Mouse (Mus musculus) limb, embryonic 10.5 days (tissue): ENCODE data around the gene Scarf1. TPM values are rescaled to one million over a fixed set of nuclear protein-coding genes. Genes with fewer than 3 reads are reported as not detected.

Experiments
- DNase-seq: peaks from one replicate; pipeline ENCODE4 v3.0.0-alpha.2; 2017; ENCODE audit warnings: low spot score
- H3K27ac ChIP-seq: fragments of 300-500 bp; sonication (generic); 2 replicates; pipeline ENCODE4 v1.5.1; 2016; ENCODE audit warnings: mild to moderate bottlenecking
- H3K27me3 ChIP-seq: fragments of 300-500 bp; sonication (generic); 2 replicates; pipeline ENCODE4 v1.6.1; 2016; ENCODE audit warnings: low read depth, mild to moderate bottlenecking; ENCODE audit not compliant: poor library complexity, severe bottlenecking
- H3K36me3 ChIP-seq: fragments of 300-500 bp; sonication (generic); 2 replicates; pipeline ENCODE4 v1.6.1; 2016; ENCODE audit warnings: mild to moderate bottlenecking, moderate library complexity
- H3K4me1 ChIP-seq: fragments of 300-500 bp; sonication (generic); 2 replicates; pipeline ENCODE4 v1.6.1; 2016
- H3K4me3 ChIP-seq: fragments of 300-500 bp; sonication (generic); 2 replicates; pipeline ENCODE4 v1.5.1; 2016; ENCODE audit warnings: mild to moderate bottlenecking, moderate library complexity
- H3K9me3 ChIP-seq: fragments of 300-500 bp; sonication (generic); replicated peaks from 2 replicates; pipeline ENCODE4 v1.6.1; 2016; ENCODE audit warnings: mild to moderate bottlenecking
- WGBS: fragments of 180-500 bp; shearing (Covaris S2); methylation state at CpG from one replicate; pipeline ENCODE4 v1.1.7; 2016; 5-methylcytosine and 5-hydroxymethylcytosine counted together
- polyA plus RNA-seq: library from polyadenylated mRNA; unstranded; fragments of >200 nt; fragmentation: Nextera tagmentation; extraction: Ambion mirVana; gene quantifications from 2 replicates; pipeline ENCODE4 v1.2.1, GENCODE M21; 2016

Scarf1 gene
- polyA plus RNA-seq, result 7.0 and 7.1 TPM in 2 replicates

DNA sequence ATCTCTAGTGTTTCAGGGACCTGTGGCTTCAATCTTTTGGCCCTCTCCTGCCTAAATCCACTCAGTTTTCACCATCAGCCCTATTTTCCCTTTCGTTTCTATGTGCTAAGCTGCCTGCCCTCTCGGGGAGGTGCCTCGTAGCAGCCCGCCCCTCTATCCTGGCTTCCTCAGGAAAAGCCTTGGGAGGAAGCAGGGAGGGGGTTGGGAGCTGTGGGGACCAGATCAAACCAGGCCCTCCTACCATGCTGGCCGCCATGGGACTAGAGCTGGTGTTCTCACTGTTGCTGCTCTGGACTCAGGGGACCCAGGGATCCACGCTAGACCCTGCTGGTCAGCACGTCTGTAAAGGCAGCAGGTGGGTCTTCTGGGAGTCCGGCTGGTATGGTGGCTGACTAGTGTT, at the start of gene Scarf1:
Gene Scarf1 (plus strand): TSS at position 205 of the 400 bp plus-strand sequence.
- H3K36me3 ChIP-seq, result peaks cover 23% of the 10 kb centered on the region
- peaks cover 47% of the 10 kb centered on the region for H3K4me1 ChIP-seq
- DNase-seq, result no peak
- no peaks in the 10 kb centered on the region for H3K9me3 ChIP-seq
- H3K4me3 ChIP-seq, result peak within 1 kb of the TSS; percentile 23
- 60% methylated on average over 8 of the region's 8 CpGs for WGBS
- H3K27me3 ChIP-seq, result no peaks in the 10 kb centered on the region
- H3K27ac ChIP-seq, result peak within 1 kb of the TSS; percentile 10; the same call in 1 of the 2 replicates

- Histone ChIP-seq H3K4me3 (no peak overlapping the region), H3K4me1 (peaks cover 50% of the 10 kb centered on the region), H3K27me3 (0 out of 2 replicates have a peak, but pooled peaks cover 4% of the 10 kb centered on the region), H3K27ac (peak overlapping the region; percentile 86; the same call in 1 of the 2 replicates), H3K36me3 (peaks cover 12% of the 10 kb centered on the region; the same call in 1 of the 2 replicates), H3K9me3 (no peaks in the 10 kb centered on the region)
- DNase-seq, result no peak
- WGBS, result 64% methylated on average over 4 of the region's 4 CpGs
Measured at GRCm38 (mm10) chr11:75463624-75464023, 49.7 kb upstream of the Scarf1 start.

GRCm38 (mm10) chr11:75464417-75464816, 48.9 kb upstream of the Scarf1 start:
- peaks cover 12% of the 10 kb centered on the region; the same call in 1 of the 2 replicates for H3K36me3 ChIP-seq
- no peak overlapping the region for H3K27ac ChIP-seq
- no peak for DNase-seq
- H3K27me3 ChIP-seq, result 0 out of 2 replicates have a peak, but pooled peaks cover 7% of the 10 kb centered on the region
- H3K9me3 ChIP-seq, result no peaks in the 10 kb centered on the region
- peaks cover 46% of the 10 kb centered on the region for H3K4me1 ChIP-seq
- 88% methylated on average over 6 of the region's 6 CpGs for WGBS
- no peak overlapping the region for H3K4me3 ChIP-seq

- H3K4me1 ChIP-seq, result peaks cover 40% of the 10 kb centered on the region
- WGBS, result 88% methylated on average over 6 of the region's 6 CpGs
- no peak overlapping the region for H3K4me3 ChIP-seq
- peaks cover 12% of the 10 kb centered on the region; the same call in 1 of the 2 replicates for H3K36me3 ChIP-seq
- no peak for DNase-seq
- no peak overlapping the region for H3K27ac ChIP-seq
- 0 out of 2 replicates have a peak, but pooled peaks cover 7% of the 10 kb centered on the region for H3K27me3 ChIP-seq
- H3K9me3 ChIP-seq, result no peaks in the 10 kb centered on the region
Measured at GRCm38 (mm10) chr11:75465051-75465450, 48.3 kb upstream of the Scarf1 start.

DNA sequence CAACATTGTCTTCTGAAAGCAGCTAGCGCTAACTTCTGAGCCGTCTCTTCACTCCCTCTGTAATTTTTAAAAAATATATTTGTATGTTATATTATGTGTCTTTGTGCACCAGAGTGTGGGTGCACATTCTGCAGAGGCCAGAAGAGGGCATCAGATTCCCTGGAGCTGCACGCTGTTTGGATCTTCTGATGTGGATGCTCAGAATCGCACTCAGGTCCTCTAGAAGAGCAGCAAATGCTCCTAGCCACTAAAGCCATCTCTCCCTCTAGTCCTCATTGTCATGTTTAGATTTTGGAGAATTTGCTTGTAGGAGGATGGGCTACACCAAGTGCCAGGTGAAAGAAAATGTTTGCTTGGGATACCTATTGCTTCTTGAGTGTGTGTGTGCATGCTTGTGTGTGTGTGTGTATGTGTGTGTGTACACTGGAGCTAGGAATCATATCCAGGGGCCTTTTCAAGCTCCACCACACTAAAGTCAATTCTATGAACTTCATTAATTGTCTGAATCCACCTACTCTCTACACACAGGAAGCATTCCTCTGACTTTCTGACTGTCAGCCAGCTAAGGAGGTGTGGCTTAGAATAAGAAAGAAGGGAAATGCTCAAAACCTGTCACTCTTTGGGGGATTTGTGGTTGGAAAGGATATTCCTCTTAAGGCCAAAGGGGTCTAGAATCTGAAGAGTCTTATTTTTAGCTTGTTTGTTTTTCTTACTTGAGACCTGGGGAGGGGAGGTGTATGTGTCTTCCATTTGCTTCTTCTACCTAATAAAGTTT, 46.4 kb upstream of the Scarf1 start:
- no peak for DNase-seq
- Histone ChIP-seq H3K4me1 (peaks cover 31% of the 10 kb centered on the region), H3K36me3 (peaks cover 12% of the 10 kb centered on the region; the same call in 1 of the 2 replicates), H3K9me3 (no peaks in the 10 kb centered on the region), H3K4me3 (no peak overlapping the region), H3K27ac (no peak overlapping the region), H3K27me3 (0 out of 2 replicates have a peak, but pooled peaks cover 7% of the 10 kb centered on the region)
- WGBS, result 95% methylated on average over 4 of the region's 4 CpGs

DNA sequence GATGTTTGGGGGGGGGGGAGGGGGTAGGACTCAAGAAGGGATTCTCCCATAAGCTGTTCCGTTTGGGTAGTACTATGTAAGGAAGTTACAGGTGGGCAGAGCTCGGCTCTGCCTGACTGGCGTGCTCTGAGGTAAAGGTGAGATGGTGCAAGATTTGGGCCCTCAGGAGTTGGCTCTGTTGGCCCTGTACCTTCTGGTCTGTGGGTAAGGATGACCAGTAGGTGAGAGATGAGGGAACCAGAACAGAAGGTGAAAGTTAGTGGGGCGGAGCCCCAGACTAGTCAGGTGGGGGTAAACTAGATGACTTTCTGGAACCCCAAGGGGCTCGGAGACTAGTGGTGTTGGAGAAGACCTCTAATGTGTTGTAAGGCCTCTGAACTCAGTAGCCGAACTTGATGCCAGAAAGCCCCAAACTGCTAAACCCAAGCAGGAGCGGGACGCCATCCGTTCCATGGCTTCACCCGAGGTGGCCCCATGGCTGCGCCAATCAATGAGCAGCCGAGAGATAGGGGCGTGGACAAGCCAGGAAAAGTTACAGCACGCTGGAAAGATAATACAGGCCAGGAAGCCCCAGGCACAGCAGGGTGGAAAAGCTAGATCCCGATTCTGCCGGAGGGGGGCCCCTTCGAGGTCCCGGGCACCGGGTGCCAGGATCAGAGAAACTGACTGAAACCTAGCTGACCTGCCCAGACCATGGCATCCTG, 45.7 kb upstream of the Scarf1 start:
- WGBS, result 17% methylated on average over 19 of the region's 19 CpGs
- H3K36me3 ChIP-seq, result peaks cover 12% of the 10 kb centered on the region; the same call in 1 of the 2 replicates
- no peaks in the 10 kb centered on the region for H3K9me3 ChIP-seq
- H3K27me3 ChIP-seq, result 0 out of 2 replicates have a peak, but pooled peaks cover 7% of the 10 kb centered on the region
- DNase-seq, result peak; percentile 60
- H3K27ac ChIP-seq, result peak overlapping the region; percentile 82
- peak overlapping the region; percentile 55 for H3K4me3 ChIP-seq
- H3K4me1 ChIP-seq, result peaks cover 24% of the 10 kb centered on the region

GRCm38 (mm10) chr11:75468410-75468809, 44.9 kb upstream of the Scarf1 start:
- peaks cover 16% of the 10 kb centered on the region for H3K4me1 ChIP-seq
- no peaks in the 10 kb centered on the region for H3K9me3 ChIP-seq
- H3K27me3 ChIP-seq, result 0 out of 2 replicates have a peak, but pooled peaks cover 7% of the 10 kb centered on the region
- WGBS, result 74% methylated on average over 7 of the region's 7 CpGs
- peak overlapping the region; percentile 55 for H3K4me3 ChIP-seq
- H3K36me3 ChIP-seq, result peaks cover 12% of the 10 kb centered on the region; the same call in 1 of the 2 replicates
- DNase-seq, result no peak
- peak overlapping the region; percentile 82 for H3K27ac ChIP-seq

DNA sequence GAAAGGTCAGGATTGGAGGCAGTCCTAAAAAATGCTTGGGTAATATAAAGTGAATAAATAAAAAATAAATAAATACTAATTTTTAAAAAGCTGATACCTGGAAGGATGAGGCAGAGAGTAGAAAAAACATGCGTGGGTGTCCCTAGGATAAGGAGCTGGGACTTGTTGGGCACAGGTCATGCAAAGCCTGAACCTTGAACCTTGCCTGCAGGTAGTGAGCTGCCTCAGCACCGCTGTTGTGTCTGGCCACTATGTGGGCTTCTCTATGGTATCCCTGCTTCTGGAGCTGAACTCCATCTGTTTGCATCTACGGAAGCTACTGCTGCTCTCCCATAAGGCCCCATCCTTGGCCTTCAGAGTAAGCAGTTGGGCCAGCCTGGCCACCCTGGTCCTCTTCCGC, 44.1 kb upstream of the Scarf1 start:
- Histone ChIP-seq H3K4me1 (peaks cover 11% of the 10 kb centered on the region), H3K36me3 (peaks cover 12% of the 10 kb centered on the region; the same call in 1 of the 2 replicates), H3K4me3 (no peak overlapping the region), H3K27me3 (0 out of 2 replicates have a peak, but pooled peaks cover 7% of the 10 kb centered on the region), H3K27ac (no peak overlapping the region), H3K9me3 (no peaks in the 10 kb centered on the region)
- DNase-seq, result no peak
- WGBS, result 91% methylated on average over 4 of the region's 4 CpGs

- 88% methylated on average over 3 of the region's 3 CpGs for WGBS
Measured at GRCm38 (mm10) chr11:75470675-75471074, 42.7 kb upstream of the Scarf1 start.

GRCm38 (mm10) chr11:75472469-75473081, 40.8 kb upstream of the Scarf1 start:
- peaks cover 10% of the 10 kb centered on the region for H3K4me1 ChIP-seq
- no peaks in the 10 kb centered on the region for H3K9me3 ChIP-seq
- DNase-seq, result no peak
- H3K27ac ChIP-seq, result no peak overlapping the region
- H3K4me3 ChIP-seq, result no peak overlapping the region
- H3K36me3 ChIP-seq, result no peaks in the 10 kb centered on the region
- H3K27me3 ChIP-seq, result 0 out of 2 replicates have a peak, but pooled peaks cover 7% of the 10 kb centered on the region
- WGBS, result 90% methylated on average over 11 of the region's 11 CpGs

More at GRCm38 (mm10) chr11:75470675-75471074, 42.7 kb upstream of the Scarf1 start:
- Histone ChIP-seq H3K36me3 (peaks cover 3% of the 10 kb centered on the region; the same call in 1 of the 2 replicates), H3K9me3 (no peaks in the 10 kb centered on the region), H3K4me1 (peaks cover 11% of the 10 kb centered on the region), H3K27me3 (0 out of 2 replicates have a peak, but pooled peaks cover 7% of the 10 kb centered on the region), H3K27ac (no peak overlapping the region), H3K4me3 (no peak overlapping the region)
- DNase-seq, result no peak

- Histone ChIP-seq H3K9me3 (no peaks in the 10 kb centered on the region), H3K36me3 (no peaks in the 10 kb centered on the region), H3K27me3 (0 out of 2 replicates have a peak, but pooled peaks cover 6% of the 10 kb centered on the region), H3K4me3 (no peak overlapping the region), H3K4me1 (peaks cover 2% of the 10 kb centered on the region; the same call in 1 of the 2 replicates), H3K27ac (no peak overlapping the region)
- DNase-seq, result no peak
- WGBS, result 64% methylated on average over 7 of the region's 7 CpGs
Measured at GRCm38 (mm10) chr11:75473376-75473775, 40.0 kb upstream of the Scarf1 start.

GRCm38 (mm10) chr11:75486192-75486591, 27.1 kb upstream of the Scarf1 start:
- 17% methylated on average over 3 of the region's 3 CpGs for WGBS
- DNase-seq, result no peak
- Histone ChIP-seq H3K27ac (peak overlapping the region; percentile 98; the same call in 1 of the 2 replicates), H3K4me1 (peaks cover 14% of the 10 kb centered on the region), H3K36me3 (peaks cover 35% of the 10 kb centered on the region), H3K27me3 (no peaks in the 10 kb centered on the region), H3K9me3 (no peaks in the 10 kb centered on the region), H3K4me3 (peak overlapping the region; percentile 90)
